Mouse (Mus musculus) gastrocnemius, adult 18-20 months (tissue): Measurements from ENCODE around the gene Slc16a5. TPM values are rescaled to one million over a fixed set of nuclear protein-coding genes. Genes with fewer than 3 reads are reported as not detected.
"Not testable (repeated sequence)": the region's sequence is repeated elsewhere in the genome, so short reads cannot be mapped to it uniquely, and the experiment has no call there.

Source experiments
- DNase-seq: peaks from one replicate; pipeline ENCODE4 v3.0.0; 2021; ENCODE audit warnings: low spot score
- total RNA-seq, 2 experiments: library from RNA; stranded (reverse); gene quantifications; 2 replicates each; pipeline ENCODE4 v1.2.3; 2021

The Slc16a5 gene
- total RNA-seq, 2 experiments from 2014 or later, result not detected

DNA sequence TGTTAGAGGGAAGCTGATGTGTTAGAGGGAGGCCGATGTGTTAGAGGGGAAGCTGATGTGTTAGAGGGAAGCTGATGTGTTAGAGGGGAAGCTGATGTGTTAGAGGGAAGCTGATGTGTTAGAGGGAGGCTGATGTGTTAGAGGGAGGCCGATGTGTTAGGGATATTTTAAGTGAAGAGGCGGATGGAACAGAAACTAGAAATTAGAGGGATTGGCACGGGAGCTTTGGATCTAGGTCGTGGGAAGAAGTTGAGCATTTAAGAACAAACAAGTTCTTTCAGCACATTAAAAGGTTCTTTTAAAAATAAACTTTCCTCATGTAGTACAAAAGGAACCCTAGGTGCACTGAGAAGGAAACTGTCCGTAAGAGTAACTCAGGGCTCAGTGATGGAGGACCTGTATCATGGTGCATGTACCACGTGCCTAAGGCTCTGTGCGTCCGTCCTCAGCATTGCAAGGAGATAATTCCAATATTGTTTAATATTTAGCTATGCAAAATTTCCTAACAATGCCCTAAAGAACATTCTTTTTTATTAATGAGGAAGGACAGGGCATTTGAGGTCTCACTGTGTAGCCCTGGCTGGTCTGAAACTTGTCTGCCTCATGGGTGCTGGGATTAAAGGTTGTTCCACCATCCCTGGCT is 16.1 kb downstream of the Slc16a5 start:
- no peak for DNase-seq

- DNase-seq, result no peak
Measured at GRCm38 (mm10) chr11:115481553-115482259, 19.4 kb downstream of the Slc16a5 start.

GRCm38 (mm10) chr11:115483278-115483677 is 21.0 kb downstream of the Slc16a5 start:
- DNase-seq, result peak; percentile 23

GRCm38 (mm10) chr11:115483726-115484125 is 21.5 kb downstream of the Slc16a5 start:
- peak; percentile 78 for DNase-seq

- DNase-seq, result no peak
Measured at GRCm38 (mm10) chr11:115485155-115485554, 22.9 kb downstream of the Slc16a5 start.

DNA sequence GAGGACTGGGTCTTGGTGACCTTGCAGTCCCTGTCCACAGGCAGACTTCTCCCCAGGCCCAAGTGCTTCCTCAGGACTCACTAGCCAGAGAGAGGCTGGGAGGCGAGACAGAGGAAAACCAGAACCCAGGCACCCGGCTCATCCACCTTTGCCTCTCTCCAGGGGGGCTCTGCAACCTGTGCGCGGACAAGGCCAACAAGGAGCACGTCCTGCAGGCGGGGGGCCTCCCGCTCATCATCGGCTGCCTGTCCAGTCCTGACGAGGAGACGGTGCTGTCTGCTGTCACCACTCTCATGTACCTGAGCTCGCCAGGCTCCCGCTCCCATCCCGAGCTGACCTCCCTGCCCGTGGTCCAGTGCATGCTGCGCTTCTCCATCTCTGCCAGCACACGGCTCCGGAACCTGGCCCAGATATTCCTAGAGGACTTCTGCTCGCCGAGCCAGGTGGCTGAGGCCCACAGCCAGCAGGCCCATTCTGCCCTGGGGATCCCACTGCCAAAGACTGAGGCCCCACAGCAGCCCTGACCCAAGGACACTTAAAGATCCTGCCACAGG is 26.4 kb downstream of the Slc16a5 start:
- DNase-seq, result no peak

- no peak for DNase-seq
Measured at GRCm38 (mm10) chr11:115490441-115491355, 28.4 kb downstream of the Slc16a5 start.

DNA sequence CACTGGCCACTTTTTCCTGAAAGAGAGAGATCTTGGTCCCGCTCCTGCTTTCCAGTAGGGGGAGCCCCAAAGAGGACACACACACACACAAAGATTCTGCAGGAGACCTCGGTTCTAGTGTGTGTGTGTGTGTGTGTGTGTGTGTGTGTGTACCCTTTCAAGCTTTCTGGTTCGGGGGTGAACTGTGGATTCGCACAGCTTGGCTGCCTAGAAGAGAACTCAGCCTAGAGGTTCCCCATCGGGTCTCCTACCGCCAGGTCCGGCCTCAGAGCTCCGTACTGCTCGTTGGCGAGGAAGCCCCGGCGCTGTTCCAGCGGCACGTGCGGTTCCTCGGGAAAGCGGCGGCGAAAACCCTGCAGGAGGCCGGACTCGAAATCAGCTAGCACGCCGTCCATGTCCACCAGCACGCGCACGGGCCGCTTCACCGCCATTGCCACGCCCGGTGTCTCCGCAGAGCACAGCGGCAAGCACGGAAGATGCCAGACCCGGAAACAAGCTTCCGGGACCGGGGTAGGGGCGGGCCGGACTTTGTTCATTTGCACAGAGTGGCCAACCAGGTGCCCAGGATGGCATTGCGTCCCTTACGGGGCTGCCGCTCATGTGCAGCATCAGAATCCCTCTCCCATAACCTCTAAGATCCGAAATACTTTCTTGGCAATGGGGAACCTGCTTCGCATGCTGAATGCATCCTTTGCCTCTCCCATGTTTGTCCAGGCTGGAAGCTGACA is 29.2 kb downstream of the Slc16a5 start, which contains the start of gene Nt5c:
Gene Nt5c (minus strand): TSS at position 507 of the 728 bp plus-strand sequence.
- peak; percentile 67 for DNase-seq

DNA sequence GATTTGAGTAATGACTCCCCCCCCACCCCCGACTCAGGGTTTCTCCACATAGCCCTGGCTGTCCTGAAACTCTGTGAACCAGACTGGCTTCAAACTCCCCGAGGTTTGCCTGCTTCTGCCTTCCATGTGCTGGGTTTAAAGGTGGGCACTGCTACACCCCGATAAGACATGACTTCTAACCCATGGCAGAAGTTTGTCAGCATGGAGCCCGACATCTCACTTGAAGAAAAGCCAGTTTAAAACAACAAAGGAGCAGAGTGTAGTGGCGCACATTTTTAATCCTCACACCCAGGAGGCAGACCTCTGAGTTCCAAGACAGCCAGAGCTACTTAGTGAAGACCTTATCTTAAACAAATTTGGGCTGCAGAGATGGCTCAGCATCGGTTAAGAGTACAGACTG is 30.1 kb downstream of the Slc16a5 start:
- no peak for DNase-seq

DNA sequence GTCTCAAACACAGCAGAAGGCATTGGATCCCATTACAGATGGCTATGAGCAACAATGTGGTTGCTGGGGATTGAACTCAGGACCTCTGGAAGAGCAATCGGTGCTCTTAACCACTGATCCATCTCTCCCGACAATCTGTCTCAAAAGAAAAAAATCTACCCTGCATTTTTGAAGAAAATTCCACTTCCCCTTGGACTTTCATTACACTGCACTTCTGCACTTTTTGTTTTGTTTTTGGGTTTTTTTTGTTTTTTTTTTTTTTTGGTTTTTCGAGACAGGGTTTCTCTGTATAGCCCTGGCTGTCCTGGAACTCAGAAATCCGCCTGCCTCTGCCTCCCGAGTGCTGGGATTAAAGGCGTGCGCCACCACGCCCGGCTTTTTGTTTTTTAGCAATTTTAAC is 34.3 kb downstream of the Slc16a5 start:
- not testable (repeated sequence) for DNase-seq

GRCm38 (mm10) chr11:115502636-115503035 is 40.4 kb downstream of the Slc16a5 start:
- DNase-seq, result no peak

DNA sequence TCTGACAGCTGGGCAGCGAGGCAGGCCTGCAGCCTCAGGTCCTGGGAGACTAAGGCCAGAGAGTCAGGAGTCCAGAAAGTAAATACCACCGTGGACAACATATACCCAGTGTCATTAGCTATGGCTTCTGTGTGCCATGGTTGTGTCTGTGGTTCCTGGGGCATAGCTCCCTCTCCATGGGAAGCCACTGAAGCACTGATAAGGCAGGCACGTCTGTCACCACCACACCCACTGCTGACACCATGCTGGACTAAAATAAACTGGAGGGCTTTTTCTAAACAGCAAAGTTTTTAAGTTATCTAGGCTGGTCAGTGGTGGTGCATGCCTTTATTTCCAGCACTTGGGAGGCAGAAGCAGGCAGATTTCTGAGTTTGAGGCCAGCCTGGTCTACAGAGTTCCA is 44.3 kb downstream of the Slc16a5 start:
- DNase-seq, result no peak

GRCm38 (mm10) chr11:115508061-115508460 is 45.8 kb downstream of the Slc16a5 start:
- no peak for DNase-seq

DNA sequence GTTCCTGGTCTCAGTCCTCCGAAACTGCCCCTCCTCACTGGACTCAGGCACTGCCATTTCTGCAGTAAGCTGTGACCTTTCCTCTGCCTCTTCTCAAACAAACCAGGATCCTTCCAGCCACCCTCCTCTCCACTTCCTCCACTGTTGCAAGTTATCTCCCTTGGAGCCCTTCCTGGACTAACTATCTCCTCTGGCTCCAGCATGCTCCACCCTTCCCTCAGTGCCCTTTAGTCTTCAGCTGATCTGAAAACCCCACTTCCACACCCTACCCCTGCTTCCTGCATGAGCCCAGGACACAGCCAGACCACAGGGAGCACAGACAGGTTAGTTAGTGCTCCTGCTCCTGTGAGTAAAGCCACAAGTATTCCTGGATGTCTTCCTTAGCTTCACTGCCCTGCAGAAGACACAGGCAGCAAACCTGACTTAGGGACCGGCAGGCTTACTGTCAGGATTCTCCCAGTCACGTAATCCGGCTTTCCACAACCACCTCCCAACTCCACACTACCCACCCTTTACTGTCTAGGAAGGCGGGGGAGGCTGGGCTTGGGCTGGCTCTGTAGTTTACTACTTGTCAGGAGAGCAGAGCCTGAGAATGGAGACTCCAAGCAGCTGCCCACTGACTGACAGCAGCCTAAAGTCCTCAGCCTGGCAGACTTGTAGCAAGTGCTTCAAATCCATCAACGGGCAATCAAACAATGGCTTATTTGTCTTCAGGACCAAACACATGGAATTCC is 47.7 kb downstream of the Slc16a5 start:
- no peak for DNase-seq

- no peak for DNase-seq
Measured at GRCm38 (mm10) chr11:115510507-115510888, 48.2 kb downstream of the Slc16a5 start.

DNA sequence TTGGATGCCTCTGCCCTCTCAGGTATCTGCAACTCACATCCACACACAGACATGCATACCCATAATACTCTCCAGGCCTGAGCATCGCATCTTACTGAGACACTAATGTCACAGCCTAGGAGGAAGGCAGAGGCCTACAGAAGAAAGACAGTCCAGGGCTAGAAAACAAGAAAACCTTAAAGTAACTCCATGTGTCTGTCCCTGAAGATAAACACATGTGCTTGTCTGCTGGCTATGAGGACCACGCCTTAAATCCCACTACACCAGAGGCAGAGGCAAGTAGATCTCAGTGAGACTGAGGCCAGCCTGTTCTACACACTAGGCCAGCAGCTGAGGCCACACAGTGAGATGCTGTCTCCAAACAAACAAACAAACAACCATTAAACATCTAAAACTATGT is 48.8 kb downstream of the Slc16a5 start:
- no peak for DNase-seq

GRCm38 (mm10) chr11:115512004-115512403 is 49.7 kb downstream of the Slc16a5 start:
- no peak for DNase-seq

GRCm38 (mm10) chr11:115512407-115513183 is 50.3 kb downstream of the Slc16a5 start:
- peak; percentile 39 for DNase-seq
